Mouse (Mus musculus) spleen, adult 2 months (tissue): ENCODE data around the gene Chka. TPM values are rescaled to one million over a fixed set of nuclear protein-coding genes. Genes with fewer than 3 reads are reported as not detected.

Experiments
- DNase-seq, 2 experiments: peaks; one replicate each; pipeline versions ENCODE4 v3.0.0 to v3.0.0-alpha.2; 2012 to 2021; ENCODE audit warnings: low spot score in 2 of 2, low read depth in 1 of 2
- H3K27ac ChIP-seq: fragments of 200-500 bp; 2 replicates; pipeline ENCODE4 v1.5.1; 2012; ENCODE audit warnings: low read length, inconsistent platforms; ENCODE audit not compliant: insufficient read depth
- H3K27me3 ChIP-seq: fragments of 200-500 bp; 2 replicates; pipeline ENCODE4 v1.6.1; 2012; ENCODE audit warnings: mild to moderate bottlenecking, moderate library complexity, low read length, inconsistent platforms; ENCODE audit not compliant: control insufficient read depth, insufficient read depth
- H3K36me3 ChIP-seq: fragments of 200-500 bp; 2 replicates; pipeline ENCODE4 v1.6.1; 2012; ENCODE audit warnings: mild to moderate bottlenecking, low read length, inconsistent platforms; ENCODE audit not compliant: control insufficient read depth, insufficient read depth
- H3K4me1 ChIP-seq: fragments of 200-500 bp; 2 replicates; pipeline ENCODE4 v1.6.1; 2011; ENCODE audit warnings: inconsistent platforms; ENCODE audit not compliant: control insufficient read depth, insufficient read depth, insufficient read length
- H3K4me3 ChIP-seq: fragments of 200-500 bp; 2 replicates; pipeline ENCODE4 v1.5.1; 2011; ENCODE audit warnings: mild to moderate bottlenecking, inconsistent platforms; ENCODE audit not compliant: insufficient read depth, insufficient read length; ENCODE audit errors: extremely low read depth
- CTCF ChIP-seq: fragments of 200-500 bp; IDR thresholded peaks from 2 replicates; pipeline ENCODE4 v1.5.1; 2011; ENCODE audit warnings: mild to moderate bottlenecking, inconsistent platforms; ENCODE audit not compliant: insufficient read depth, insufficient read length, insufficient replicate concordance; ENCODE audit errors: extremely low read depth
- POLR2A ChIP-seq: fragments of 200-500 bp; IDR thresholded peaks from 2 replicates; pipeline ENCODE4 v1.6.1; 2011; ENCODE audit warnings: low read depth, low read length, inconsistent platforms
- WGBS: fragments of 180-500 bp; shearing (Covaris S2); methylation state at CpG from one replicate; pipeline ENCODE4 v1.1.7; 2018; 5-methylcytosine and 5-hydroxymethylcytosine counted together
- polyA plus RNA-seq: library from polyadenylated mRNA; depleted of rRNA; stranded (reverse); fragments of >200 nt; gene quantifications from 2 replicates; pipeline ENCODE4 v1.2.3, GENCODE M21; 2012

Chka gene
- polyA plus RNA-seq, 1 experiment = 21.2 TPM

- Histone ChIP-seq H3K27ac (no peak overlapping the region), H3K4me1 (no peaks in the 10 kb centered on the region), H3K27me3 (no peaks in the 10 kb centered on the region), H3K4me3 (no peak overlapping the region), H3K36me3 (peaks cover 6% of the 10 kb centered on the region)
- TF ChIP-seq CTCF (no peak), POLR2A (no peak)
- DNase-seq = no peak
- WGBS = 59% methylated on average over 4 of the region's 4 CpGs
Observed at GRCm38 (mm10) chr19:3882214-3882613, 30.6 kb downstream of the Chka start.

- no peak overlapping the region for H3K27ac ChIP-seq
- no peak overlapping the region for H3K4me3 ChIP-seq
- H3K36me3 ChIP-seq = peaks cover 8% of the 10 kb centered on the region
- DNase-seq = no peak
- whole genome bisulfite sequencing = 89% methylated on average over 6 of the region's 6 CpGs
- no peaks in the 10 kb centered on the region for H3K4me1 ChIP-seq
- TF ChIP-seq POLR2A (no peak), CTCF (no peak)
- no peaks in the 10 kb centered on the region for H3K27me3 ChIP-seq
Observed at GRCm38 (mm10) chr19:3884325-3884990, 32.9 kb downstream of the Chka start.

DNA sequence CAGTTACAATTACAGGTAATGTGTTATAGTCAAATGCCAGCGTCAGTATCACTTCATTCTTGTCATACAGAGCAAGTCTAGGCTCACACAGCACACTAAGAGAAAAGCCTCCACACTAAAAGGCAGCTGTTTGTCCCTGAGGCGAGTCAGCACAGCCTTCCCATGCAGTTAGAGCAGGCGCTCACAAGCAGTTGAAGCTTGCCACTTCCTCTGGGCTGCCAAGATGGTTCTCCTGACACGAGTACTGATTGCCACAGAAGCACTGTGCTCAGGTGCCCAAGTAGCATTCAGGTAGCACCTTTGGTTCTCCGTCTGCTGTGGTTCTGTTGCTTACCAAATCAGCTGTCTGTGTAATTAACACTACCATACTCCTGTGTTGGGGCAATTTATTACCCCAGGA lies 37.5 kb downstream of the Chka start:
- Histone ChIP-seq H3K36me3 (peaks cover 14% of the 10 kb centered on the region), H3K27me3 (no peaks in the 10 kb centered on the region), H3K27ac (no peak overlapping the region), H3K4me3 (no peak overlapping the region), H3K4me1 (no peaks in the 10 kb centered on the region)
- DNase-seq = no peak
- WGBS = 87% methylated on average over 5 of the region's 5 CpGs
- TF ChIP-seq POLR2A = no peak
- no peak for TF ChIP-seq CTCF

DNA sequence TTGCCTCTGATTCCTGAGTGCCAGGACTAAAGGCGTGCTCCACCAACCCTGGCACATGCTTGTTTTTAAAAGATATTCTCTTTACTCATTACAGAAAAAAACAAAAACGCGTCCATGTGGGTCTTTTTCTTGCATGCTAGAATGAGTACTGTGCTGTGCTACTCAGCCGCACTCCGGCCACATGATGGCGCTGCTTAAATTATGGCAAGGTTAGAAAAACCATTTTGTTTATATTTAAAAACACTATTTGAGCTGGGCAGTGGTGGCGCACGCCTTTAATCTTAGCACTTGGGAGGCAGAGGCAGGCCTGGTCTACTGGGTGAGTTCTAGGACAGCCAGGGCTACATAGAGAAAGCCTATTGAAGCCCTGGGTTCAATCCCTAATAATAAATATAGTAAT lies 38.6 kb downstream of the Chka start:
- no peak for TF ChIP-seq POLR2A
- TF ChIP-seq CTCF = peak; percentile 53; the same call in 1 of the 2 replicates
- Histone ChIP-seq H3K4me1 (no peaks in the 10 kb centered on the region), H3K36me3 (peaks cover 17% of the 10 kb centered on the region), H3K27ac (no peak overlapping the region), H3K27me3 (no peaks in the 10 kb centered on the region), H3K4me3 (no peak overlapping the region)
- peak in 1 of 2 experiments; percentile 27 for DNase-seq
- WGBS = 60% methylated on average over 8 of the region's 8 CpGs

DNA sequence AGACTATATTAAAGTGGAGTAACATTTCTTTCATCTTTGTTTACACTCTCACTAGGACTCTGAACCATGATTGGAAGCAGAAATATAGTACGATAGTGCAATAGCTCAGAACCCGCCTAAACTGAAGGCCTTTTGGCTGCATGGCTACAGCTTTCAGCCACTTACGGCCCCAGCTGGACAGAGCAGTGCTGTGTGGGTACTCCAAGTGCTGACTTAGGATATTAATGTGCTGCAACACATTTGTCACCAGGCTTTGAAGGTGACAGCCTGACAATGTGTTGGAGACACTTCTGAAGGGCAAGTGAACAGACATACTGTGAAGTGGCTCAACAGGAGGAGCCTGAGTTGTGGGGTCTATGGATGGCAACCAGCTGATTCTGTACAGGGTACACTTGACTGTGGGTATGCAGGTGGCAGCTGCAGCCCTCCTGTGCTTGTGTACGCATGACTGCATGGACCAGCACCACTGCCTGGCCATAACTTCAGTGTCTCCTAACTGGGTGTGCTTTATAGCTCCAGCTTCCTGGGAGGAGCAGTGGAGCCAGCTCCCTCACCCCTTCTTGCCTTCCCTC lies 42.1 kb downstream of the Chka start:
- TF ChIP-seq POLR2A = no peak
- TF ChIP-seq CTCF = no peak
- Histone ChIP-seq H3K27me3 (no peaks in the 10 kb centered on the region), H3K36me3 (peaks cover 42% of the 10 kb centered on the region), H3K4me1 (peaks cover under 1% of the 10 kb centered on the region; the same call in 1 of the 2 replicates), H3K4me3 (no peak overlapping the region), H3K27ac (no peak overlapping the region)
- 91% methylated on average over 4 of the region's 4 CpGs for WGBS
- no peak for DNase-seq

DNA sequence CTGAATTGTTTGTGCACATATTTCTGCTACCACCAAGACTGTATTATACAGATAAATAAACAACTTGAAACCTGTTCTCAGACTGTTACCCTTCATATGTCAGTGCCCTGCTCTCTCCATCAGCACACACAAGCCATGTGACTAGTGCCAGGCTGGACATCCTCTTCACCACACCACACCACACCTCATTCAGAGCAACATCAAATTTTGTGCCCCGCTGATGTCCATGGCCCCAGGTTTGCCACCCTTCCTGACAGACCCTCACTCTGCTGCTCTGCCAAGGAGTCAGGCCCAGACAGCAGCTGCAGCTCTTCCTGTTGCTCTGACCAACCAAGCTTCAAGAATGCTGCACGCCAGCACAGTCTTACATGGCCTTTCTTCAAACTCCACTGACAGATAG lies 42.7 kb downstream of the Chka start:
- H3K4me1 ChIP-seq = peaks cover 3% of the 10 kb centered on the region; the same call in 1 of the 2 replicates
- H3K27me3 ChIP-seq = no peaks in the 10 kb centered on the region
- TF ChIP-seq POLR2A (no peak), CTCF (no peak)
- no peak overlapping the region for H3K4me3 ChIP-seq
- 75% methylated on average over 2 of the region's 2 CpGs for WGBS
- H3K27ac ChIP-seq = no peak overlapping the region
- peaks cover 40% of the 10 kb centered on the region for H3K36me3 ChIP-seq
- no peak for DNase-seq

DNA sequence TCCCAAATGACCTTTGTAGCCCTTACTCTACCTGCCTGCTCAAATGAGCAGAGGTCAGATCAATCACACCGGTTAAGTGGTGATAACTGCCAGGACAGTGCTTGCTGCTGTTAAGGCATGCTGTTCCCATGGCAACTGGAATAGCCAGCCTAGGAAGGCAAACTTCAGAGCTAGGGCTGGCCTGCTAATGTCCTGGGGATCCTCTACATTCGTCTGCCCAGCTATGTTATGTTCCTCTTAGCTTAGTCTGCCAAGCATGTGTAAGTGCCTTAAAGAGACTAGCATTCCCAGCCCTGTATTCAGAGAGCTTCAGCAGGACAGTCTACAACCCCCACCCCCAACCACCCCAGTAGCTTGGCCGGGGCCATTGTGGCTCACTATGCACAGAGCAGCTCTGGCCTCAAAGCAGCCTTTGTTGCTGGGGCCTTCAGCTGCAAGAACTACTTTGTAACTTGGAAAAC lies 43.6 kb downstream of the Chka start:
- Histone ChIP-seq H3K27me3 (no peaks in the 10 kb centered on the region), H3K36me3 (peaks cover 43% of the 10 kb centered on the region), H3K27ac (no peak overlapping the region), H3K4me3 (no peak overlapping the region), H3K4me1 (peaks cover 3% of the 10 kb centered on the region; the same call in 1 of the 2 replicates)
- no peak for TF ChIP-seq POLR2A
- TF ChIP-seq CTCF = no peak
- 93% methylated on average over 3 of the region's 3 CpGs for whole genome bisulfite sequencing
- no peak for DNase-seq
